Mouse (Mus musculus) cortical plate, adult 2 months (tissue): Measurements from ENCODE around the gene Gm47985.

Source experiments
- CTCF ChIP-seq: fragments of 200-500 bp; IDR thresholded peaks from 2 replicates; pipeline ENCODE4 v1.5.1; 2011; ENCODE audit warnings: mild to moderate bottlenecking, control low read depth, low read length; ENCODE audit not compliant: insufficient read depth; ENCODE audit errors: extremely low read depth
- POLR2A ChIP-seq: fragments of 200-500 bp; IDR thresholded peaks from 2 replicates; pipeline ENCODE4 v1.6.1; 2011; ENCODE audit warnings: mild to moderate bottlenecking, low read length, control low read depth; ENCODE audit not compliant: insufficient read depth; ENCODE audit errors: extremely low read depth

DNA sequence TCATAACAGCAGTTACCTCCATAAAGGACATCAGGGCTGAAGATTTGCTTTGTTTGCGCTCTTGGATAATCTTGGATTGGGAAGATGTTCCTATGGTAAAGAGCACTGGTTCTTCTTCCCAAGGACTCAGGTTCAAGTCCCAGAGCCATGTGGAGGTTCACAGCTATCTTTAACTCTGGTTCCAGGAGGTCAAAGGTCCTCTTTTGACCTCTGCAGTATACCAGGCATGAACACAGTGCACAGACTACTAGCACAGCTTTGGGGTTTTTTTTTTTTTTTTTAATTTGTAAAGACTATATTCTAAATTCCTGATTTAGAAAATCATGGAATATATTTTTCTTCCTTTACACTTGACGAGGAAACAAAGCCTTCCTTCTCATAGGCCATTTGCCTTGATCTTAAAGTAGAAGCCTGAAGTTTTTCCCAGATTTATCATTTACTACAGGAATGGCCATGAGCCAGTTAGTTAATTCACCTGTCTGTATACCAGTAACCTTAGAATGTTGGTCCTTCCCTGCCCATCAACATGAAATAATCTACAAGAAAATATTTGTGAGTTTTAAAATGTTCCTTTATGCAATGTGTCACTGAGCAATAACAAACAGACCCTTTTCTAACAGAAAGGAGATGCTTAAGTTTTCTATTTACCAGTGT, 23.4 kb upstream of the Gm47985 start:
- no peak for TF ChIP-seq CTCF
- no peak for TF ChIP-seq POLR2A
